Mouse (Mus musculus) testis, adult 10 weeks (tissue): ENCODE measurements around the gene D17Wsu92e. TPM values are rescaled to one million over a fixed set of nuclear protein-coding genes. Genes with fewer than 3 reads are reported as not detected.

ENCODE experiments used
- polyA plus RNA-seq: library from polyadenylated mRNA; stranded (reverse); fragments of 350-450 nt; fragmentation: Illumina TruSeq; extraction: RNeasy Lipid Tissue Mini Kit (QIAGEN cat#74804); gene quantifications from one replicate; pipeline ENCODE4 v1.2.3, GENCODE M21; 2014; ENCODE audit warnings: low read depth, low replicate concordance

The D17Wsu92e gene
- polyA plus RNA-seq, result 74.8 TPM

GRCm38 (mm10) chr17:27820568-27821406, at the start of gene D17Wsu92e:
Gene D17Wsu92e, minus strand, starts transcription at chr17:27820648.

GRCm38 (mm10) chr17:27856265-27856797, 35.9 kb upstream of the D17Wsu92e start, which contains the start of gene Uhrf1bp1:
Gene Uhrf1bp1, plus strand, starts transcription at chr17:27856441.

GRCm38 (mm10) chr17:27837850-27838249, 17.4 kb upstream of the D17Wsu92e start, which contains the start of gene Snrpc:
Gene Snrpc, plus strand, starts transcription at chr17:27838150.

GRCm38 (mm10) chr17:27728770-27729169, 91.7 kb downstream of the D17Wsu92e start, which contains the start of gene Spdef:
Gene Spdef, minus strand, starts transcription at chr17:27728955.

Other genes with a start within 250 kb of the D17Wsu92e start
- 26.3 TPM for gene Nudt3, start 197.2 kb downstream of the D17Wsu92e start, polyA plus RNA-seq
- not detected for gene RPS10-NUDT3, start 185.4 kb downstream of the D17Wsu92e start, polyA plus RNA-seq
- gene Rps10, start 184.0 kb downstream of the D17Wsu92e start, polyA plus RNA-seq, result 24.5 TPM
- gene Pacsin1, start 165.1 kb downstream of the D17Wsu92e start, polyA plus RNA-seq, result 1.9 TPM
- not detected for gene Spdef, start 91.7 kb downstream of the D17Wsu92e start, polyA plus RNA-seq
- 104 TPM for gene Snrpc, start 17.5 kb upstream of the D17Wsu92e start, polyA plus RNA-seq
- gene Uhrf1bp1, start 35.8 kb upstream of the D17Wsu92e start, polyA plus RNA-seq, result 2.6 TPM
- 1.4 TPM for gene Anks1, start 88.7 kb upstream of the D17Wsu92e start, polyA plus RNA-seq
- gene Taf11, start 89.2 kb upstream of the D17Wsu92e start, polyA plus RNA-seq, result 42.0 TPM